Mouse (Mus musculus): ENCODE measurements around the gene Plxnd1.

GRCm38 (mm10) chr6:115982889-115983288 lies 11.9 kb downstream of the Plxnd1 start:
- no peak for TF ChIP-seq CTCF (IDR thresholded peaks at IDR 0.05; ENCODE audit: extremely low read depth, insufficient read length, insufficient replicate concordance, low read depth, low read length)
- no peak for TF ChIP-seq POLR2A (IDR thresholded peaks at IDR 0.05; ENCODE audit: low read depth, low read length)

Data from small intestine, adult 2 months (tissue).